Mouse (Mus musculus) stomach, embryonic 14.5 days (tissue): ENCODE results near the gene Eif1ax. TPM values are rescaled to one million over a fixed set of nuclear protein-coding genes. Genes with fewer than 3 reads are reported as not detected.
A peak's percentile ranks its signal among the peaks of the same experiment; 100 is the strongest.

ENCODE experiments used
- ATAC-seq: fragments of 200-750 bp; cut with Nextera tagmentation; 2 replicates; pipeline ENCODE4 v1.8.0; 2017; ENCODE audit warnings: low read depth, moderate TSS enrichment; ENCODE audit not compliant: insufficient number of reproducible peaks, insufficient read depth, low FRiP score
- H3K27ac ChIP-seq: fragments of 300-500 bp; sonication (generic); 2 replicates; pipeline ENCODE4 v1.5.1; 2014; ENCODE audit warnings: mild to moderate bottlenecking, low read length, moderate library complexity, mixed read lengths
- H3K27me3 ChIP-seq: fragments of 300-500 bp; sonication (generic); 2 replicates; pipeline ENCODE4 v1.6.1; 2014; ENCODE audit warnings: low read length, control low read depth, mixed read lengths; ENCODE audit not compliant: control insufficient read depth, insufficient read depth
- H3K36me3 ChIP-seq: fragments of 300-500 bp; sonication (generic); 2 replicates; pipeline ENCODE4 v1.6.1; 2014; ENCODE audit warnings: mild to moderate bottlenecking, control low read depth, low read length, moderate library complexity, mixed read lengths; ENCODE audit not compliant: control insufficient read depth, insufficient read depth
- H3K4me1 ChIP-seq: fragments of 300-500 bp; sonication (generic); 2 replicates; pipeline ENCODE4 v1.6.1; 2014; ENCODE audit warnings: low read length, control low read depth, mixed read lengths; ENCODE audit not compliant: control insufficient read depth, insufficient read depth
- H3K4me2 ChIP-seq: fragments of 300-500 bp; sonication (generic); replicated peaks from 2 replicates; pipeline ENCODE4 v1.6.1; 2014; ENCODE audit warnings: low read depth, low read length, control low read depth
- H3K4me3 ChIP-seq: fragments of 300-500 bp; sonication (generic); 2 replicates; pipeline ENCODE4 v1.5.1; 2014; ENCODE audit warnings: low read depth, low read length, control low read depth
- H3K9ac ChIP-seq: fragments of 300-500 bp; sonication (generic); replicated peaks from 2 replicates; pipeline ENCODE4 v1.6.1; 2014; ENCODE audit warnings: low read depth, mild to moderate bottlenecking, control low read depth, low read length, moderate library complexity, mixed read lengths
- H3K9me3 ChIP-seq: fragments of 300-500 bp; sonication (generic); 2 replicates; pipeline ENCODE4 v1.6.1; 2016; ENCODE audit warnings: low read depth, low read length, control low read depth; ENCODE audit not compliant: control insufficient read depth
- WGBS: fragments of 180-500 bp; shearing (Covaris S2); extraction: QIAGEN DNeasy Blood & Tissue Kit; methylation state at CpG from one replicate; pipeline ENCODE4 v1.1.7; 2014; 5-methylcytosine and 5-hydroxymethylcytosine counted together
- polyA plus RNA-seq: library from polyadenylated mRNA; unstranded; fragments of >200 nt; fragmentation: Nextera tagmentation; extraction: Ambion mirVana; gene quantifications from 2 replicates; pipeline ENCODE4 v1.2.1, GENCODE M21; 2014

The Eif1ax gene
- polyA plus RNA-seq, result 122 TPM in 2 replicates

- Histone ChIP-seq H3K9me3 (no peaks in the 10 kb centered on the region), H3K36me3 (no peaks in the 10 kb centered on the region), H3K4me3 (peak within 1 kb of the TSS; percentile 59), H3K27ac (peak within 1 kb of the TSS; percentile 75), H3K4me2 (peak within 1 kb of the TSS; percentile 40), H3K4me1 (no peaks in the 10 kb centered on the region), H3K9ac (peak within 1 kb of the TSS; percentile 50), H3K27me3 (no peaks in the 10 kb centered on the region)
- ATAC-seq, result peak; percentile 99
- 22% methylated on average over 61 of the region's 76 CpGs for WGBS
Observed at GRCm38 (mm10) chrX:159371831-159372752, at the start of gene Eif1ax. Eif1ax (plus strand) TSS chrX:159372178.

DNA sequence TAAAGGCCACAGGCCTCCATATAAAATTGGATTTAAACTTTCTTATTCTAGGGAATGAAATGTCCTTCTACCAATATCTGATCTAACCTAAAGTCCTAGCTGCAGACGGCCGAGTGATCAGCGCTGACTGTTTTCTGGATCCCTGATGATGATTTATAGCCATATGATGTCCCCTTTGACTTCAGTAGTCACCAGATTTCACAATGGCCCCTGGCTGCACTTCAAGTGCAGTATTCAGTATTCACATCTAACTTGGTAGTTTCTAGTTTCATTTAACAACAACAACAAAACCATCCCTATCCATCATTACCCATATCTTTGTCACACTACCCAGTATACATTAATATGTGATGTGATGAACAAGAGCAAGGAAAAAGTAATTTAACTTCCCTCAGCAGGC lies 7.5 kb upstream of the Eif1ax start:
- Histone ChIP-seq H3K36me3 (no peaks in the 10 kb centered on the region; the same call in 1 of the 2 replicates), H3K27ac (no peak overlapping the region), H3K27me3 (no peaks in the 10 kb centered on the region), H3K4me3 (no peak overlapping the region), H3K9ac (no peak overlapping the region), H3K9me3 (no peaks in the 10 kb centered on the region), H3K4me1 (no peaks in the 10 kb centered on the region), H3K4me2 (no peak overlapping the region)
- WGBS, result 82% methylated on average over 3 of the region's 3 CpGs
- ATAC-seq, result no peak

- H3K9me3 ChIP-seq, result no peaks in the 10 kb centered on the region
- H3K4me3 ChIP-seq, result peak overlapping the region; percentile 59
- peak overlapping the region; percentile 75 for H3K27ac ChIP-seq
- H3K4me1 ChIP-seq, result no peaks in the 10 kb centered on the region
- no peaks in the 10 kb centered on the region for H3K27me3 ChIP-seq
- H3K9ac ChIP-seq, result peak overlapping the region; percentile 50
- 19% methylated on average over 9 of the region's 9 CpGs for WGBS
- peak overlapping the region; percentile 40 for H3K4me2 ChIP-seq
- H3K36me3 ChIP-seq, result no peaks in the 10 kb centered on the region
- no peak for ATAC-seq
Observed at GRCm38 (mm10) chrX:159372753-159373144, 771 bp downstream of the Eif1ax start.

DNA sequence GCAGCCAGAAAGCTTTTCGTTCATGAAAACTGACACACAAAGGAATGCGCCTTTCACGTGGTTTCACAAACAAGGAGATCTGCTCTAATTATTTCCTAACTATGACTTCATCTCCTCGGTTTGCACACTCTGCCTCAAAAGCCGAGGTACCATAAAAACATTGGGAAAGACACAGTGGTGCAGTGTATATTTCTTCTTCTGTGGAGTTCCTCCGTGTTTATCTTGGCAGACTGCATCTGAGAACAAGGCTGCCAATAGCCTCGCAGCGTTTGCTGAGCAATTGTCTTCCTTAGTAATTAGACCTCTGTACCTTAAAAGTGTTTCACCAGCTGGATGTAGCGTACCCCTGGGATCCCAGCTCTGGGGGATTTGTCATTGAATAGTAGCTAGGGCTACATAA lies 15.1 kb downstream of the Eif1ax start:
- no peak overlapping the region for H3K4me2 ChIP-seq
- no peak overlapping the region for H3K27ac ChIP-seq
- ATAC-seq, result no peak
- H3K27me3 ChIP-seq, result no peaks in the 10 kb centered on the region
- H3K4me1 ChIP-seq, result no peaks in the 10 kb centered on the region
- peaks cover 3% of the 10 kb centered on the region; the same call in 1 of the 2 replicates for H3K36me3 ChIP-seq
- H3K9ac ChIP-seq, result no peak overlapping the region
- no peaks in the 10 kb centered on the region for H3K9me3 ChIP-seq
- 82% methylated on average over 9 of the region's 9 CpGs for WGBS
- no peak overlapping the region for H3K4me3 ChIP-seq

DNA sequence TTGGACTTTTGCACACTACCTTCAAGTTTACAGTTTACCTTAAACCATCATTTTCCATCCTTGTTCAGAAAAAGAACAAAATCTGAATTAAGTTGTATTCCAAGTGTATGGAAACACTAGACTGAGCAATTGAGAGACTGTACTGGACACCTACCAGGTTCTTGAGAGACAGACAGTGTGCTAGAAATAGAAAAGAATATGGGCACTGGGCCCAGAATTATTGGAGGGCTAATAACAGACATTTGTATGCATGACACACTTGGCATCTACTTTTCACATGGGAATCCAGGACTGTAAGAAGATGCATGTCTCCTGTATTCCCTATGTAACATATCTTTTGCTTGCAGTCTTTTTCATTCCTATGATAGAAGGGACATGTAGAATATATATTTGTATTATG lies 17.0 kb downstream of the Eif1ax start:
- H3K36me3 ChIP-seq, result no peaks in the 10 kb centered on the region
- no peak overlapping the region for H3K4me2 ChIP-seq
- H3K27ac ChIP-seq, result no peak overlapping the region
- no peak overlapping the region for H3K4me3 ChIP-seq
- H3K9ac ChIP-seq, result no peak overlapping the region
- no peaks in the 10 kb centered on the region for H3K27me3 ChIP-seq
- H3K9me3 ChIP-seq, result no peaks in the 10 kb centered on the region
- ATAC-seq, result no peak
- H3K4me1 ChIP-seq, result no peaks in the 10 kb centered on the region

- Histone ChIP-seq H3K4me1 (no peaks in the 10 kb centered on the region), H3K36me3 (no peaks in the 10 kb centered on the region), H3K4me3 (no peak overlapping the region), H3K4me2 (no peak overlapping the region), H3K27ac (no peak overlapping the region), H3K9ac (no peak overlapping the region), H3K9me3 (no peaks in the 10 kb centered on the region), H3K27me3 (no peaks in the 10 kb centered on the region)
- WGBS, result 76% methylated on average over 6 of the region's 6 CpGs
- ATAC-seq, result no peak
Observed at GRCm38 (mm10) chrX:159390347-159390962, 18.5 kb downstream of the Eif1ax start.

- H3K9me3 ChIP-seq, result no peaks in the 10 kb centered on the region
- no peak for ATAC-seq
- H3K36me3 ChIP-seq, result no peaks in the 10 kb centered on the region
- no peak overlapping the region for H3K4me2 ChIP-seq
- H3K27me3 ChIP-seq, result no peaks in the 10 kb centered on the region
- H3K27ac ChIP-seq, result no peak overlapping the region
- H3K9ac ChIP-seq, result no peak overlapping the region
- WGBS, result 74% methylated on average over 3 of the region's 3 CpGs
- H3K4me1 ChIP-seq, result no peaks in the 10 kb centered on the region
- no peak overlapping the region for H3K4me3 ChIP-seq
Observed at GRCm38 (mm10) chrX:159391239-159391638, 19.3 kb downstream of the Eif1ax start.

- Histone ChIP-seq H3K27ac (no peak overlapping the region), H3K9me3 (no peaks in the 10 kb centered on the region), H3K36me3 (no peaks in the 10 kb centered on the region), H3K4me2 (no peak overlapping the region), H3K9ac (no peak overlapping the region), H3K4me1 (no peaks in the 10 kb centered on the region), H3K4me3 (no peak overlapping the region), H3K27me3 (no peaks in the 10 kb centered on the region)
- 25% methylated on average over 4 of the region's 4 CpGs for WGBS
- ATAC-seq, result no peak
Observed at GRCm38 (mm10) chrX:159409253-159409652, 37.3 kb downstream of the Eif1ax start.
